Mouse (Mus musculus) Muller cell, postnatal 12 days (primary cell): ENCODE data around the gene Sema4b.

Experiments
- DNase-seq: peaks from one replicate; pipeline ENCODE4 v3.0.0-alpha.2; 2015; ENCODE audit errors: inconsistent ontology term

Sema4b gene

GRCm38 (mm10) chr7:80268897-80269750 is 82.5 kb downstream of the Sema4b start, which contains the start of gene Vps33b:
Vps33b (plus strand) TSS chr7:80269649.
- DNase-seq, result peak; percentile 99

DNA sequence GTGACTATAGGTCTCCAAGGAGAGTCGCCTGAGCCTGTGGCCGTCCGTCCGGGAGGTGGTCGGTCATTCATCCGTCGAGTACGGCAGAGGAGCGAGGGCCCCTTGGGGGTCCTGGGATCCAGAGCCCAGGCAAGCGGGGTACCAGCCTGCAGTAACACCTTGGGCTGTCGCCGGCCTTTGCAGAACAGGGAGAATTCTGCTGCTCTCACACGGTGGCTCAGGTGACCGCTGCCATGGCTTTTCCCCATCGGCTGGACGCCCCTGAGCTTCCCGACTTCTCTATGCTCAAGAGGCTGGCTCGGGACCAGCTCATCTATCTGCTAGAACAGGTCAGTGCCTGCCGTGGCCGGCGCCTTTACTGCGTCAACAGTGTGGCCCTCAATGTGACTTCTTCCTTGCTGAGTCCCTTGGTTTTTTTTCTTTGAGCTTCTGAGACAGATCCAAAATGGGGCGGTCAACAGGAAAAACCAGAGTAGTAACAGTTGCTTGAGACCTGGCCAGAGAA is 83.2 kb downstream of the Sema4b start:
- DNase-seq, result no peak

GRCm38 (mm10) chr7:80273456-80273855 is 86.8 kb downstream of the Sema4b start:
- DNase-seq, result no peak
